In genomic region chr7:132214031-132214430, GRCm38 (mm10) we compare ENCODE assay signal across 13 mouse cellular contexts. TPM values are rescaled to one million over a fixed set of nuclear protein-coding genes. Genes with fewer than 3 reads are reported as not detected.
"Had no signal": no experiment of that assay in that cellular context is flagged by ENCODE, and none has a peak within 500 bp of the region (broad histone marks: within the 10 kb centered on the region; RNA-seq: fewer than 3 reads in every experiment).

No protein-coding gene starts in this region.

- H3K4me1 ChIP-seq: kidney, embryonic 15.5 days had no signal

- H3K9ac ChIP-seq: kidney, embryonic 15.5 days; liver, embryonic 14.5 days; liver, postnatal 0 days; lung, embryonic 14.5 days; midbrain, embryonic 12.5 days had no signal

- H3K27me3 ChIP-seq: midbrain, embryonic 12.5 days had no signal

- H3K4me2 ChIP-seq: kidney, embryonic 15.5 days; liver, embryonic 11.5 days; lung, embryonic 14.5 days; midbrain, embryonic 12.5 days had no signal

- ATAC-seq: intestine, postnatal 0 days; liver, postnatal 0 days; lung, postnatal 0 days; midbrain, embryonic 16.5 days had no signal

- H3K4me3 ChIP-seq: kidney, embryonic 15.5 days; midbrain, embryonic 12.5 days had no signal

- DNase-seq: thymus, postnatal 14 days had no signal

- H3K36me3 ChIP-seq: kidney, embryonic 15.5 days; midbrain, embryonic 12.5 days had no signal

- H3K27ac ChIP-seq: kidney, embryonic 15.5 days; liver, embryonic 14.5 days; macrophage; midbrain, embryonic 12.5 days had no signal

- H3K9me3 ChIP-seq: kidney, embryonic 15.5 days; midbrain, embryonic 12.5 days had no signal

RNA-seq across cellular contexts. Expression of gene Cpxm2, which starts 59.5 kb away (rescaled TPM):
- total RNA-seq: megakaryocyte, adult 5-6 weeks; neutrophil, adult 5-6 weeks had no signal
- polyA plus RNA-seq: macrophage had no signal
